Mouse (Mus musculus): ENCODE measurements around the gene Gm7361.
"Not testable (repeated sequence)": the region's sequence is repeated elsewhere in the genome, so short reads cannot be mapped to it uniquely, and the experiment has no call there.

DNA sequence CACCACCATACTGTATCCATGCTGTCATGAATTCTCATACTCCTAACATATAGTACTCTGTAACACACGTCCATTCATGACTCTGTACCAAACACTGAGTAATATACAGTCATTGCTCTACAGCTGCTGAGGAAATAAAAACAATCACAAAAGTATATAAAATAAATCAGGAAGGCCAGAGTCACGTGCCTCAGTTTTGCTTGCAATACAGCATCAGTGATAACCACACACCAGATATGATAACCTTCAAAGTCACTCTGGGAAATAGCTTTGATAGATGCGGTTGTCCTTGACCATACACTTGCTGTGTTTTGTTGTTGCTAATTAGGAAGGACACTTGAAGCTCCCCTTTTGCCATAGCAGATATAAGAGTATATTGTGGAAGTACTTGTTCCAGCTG lies 9.2 kb downstream of the Gm7361 start:
- TF ChIP-seq CTCF (IDR thresholded peaks at IDR 0.05; ENCODE audit: low read depth, low read length); POLR2A (IDR thresholded peaks at IDR 0.05; ENCODE audit: borderline replicate concordance, low read depth, low read length): not testable (repeated sequence)

All from bone marrow macrophage, adult 2 months (primary cell).